Mouse (Mus musculus) midbrain, embryonic 10.5 days (tissue): ENCODE results near the gene Tacc3. TPM values are rescaled to one million over a fixed set of nuclear protein-coding genes. Genes with fewer than 3 reads are reported as not detected.

ENCODE experiments used
- DNase-seq: peaks from one replicate; pipeline ENCODE4 v3.0.0-alpha.2; 2017; ENCODE audit warnings: low spot score
- H3K27ac ChIP-seq: fragments of 300-500 bp; sonication (generic); replicated peaks from 2 replicates; pipeline ENCODE4 v1.5.1; 2016; ENCODE audit warnings: mild to moderate bottlenecking
- H3K27me3 ChIP-seq: fragments of 300-500 bp; sonication (generic); 2 replicates; pipeline ENCODE4 v1.6.1; 2016; ENCODE audit warnings: low read depth, mild to moderate bottlenecking; ENCODE audit not compliant: poor library complexity, severe bottlenecking
- H3K36me3 ChIP-seq: fragments of 300-500 bp; sonication (generic); 2 replicates; pipeline ENCODE4 v1.6.1; 2016; ENCODE audit warnings: mild to moderate bottlenecking, moderate library complexity
- H3K4me1 ChIP-seq: fragments of 300-500 bp; sonication (generic); 2 replicates; pipeline ENCODE4 v1.6.1; 2016
- H3K4me3 ChIP-seq: fragments of 300-500 bp; sonication (generic); 2 replicates; pipeline ENCODE4 v1.5.1; 2016; ENCODE audit warnings: mild to moderate bottlenecking, moderate library complexity
- H3K9me3 ChIP-seq: fragments of 300-500 bp; sonication (generic); replicated peaks from 2 replicates; pipeline ENCODE4 v1.6.1; 2016; ENCODE audit warnings: mild to moderate bottlenecking
- WGBS: fragments of 180-500 bp; shearing (Covaris S2); methylation state at CpG from one replicate; pipeline ENCODE4 v1.1.7; 2016; 5-methylcytosine and 5-hydroxymethylcytosine counted together
- polyA plus RNA-seq: library from polyadenylated mRNA; unstranded; fragments of >200 nt; fragmentation: Nextera tagmentation; extraction: Ambion mirVana; gene quantifications from 2 replicates; pipeline ENCODE4 v1.2.1, GENCODE M21; 2016

The Tacc3 gene
- 317 and 336 TPM in 2 replicates for polyA plus RNA-seq

DNA sequence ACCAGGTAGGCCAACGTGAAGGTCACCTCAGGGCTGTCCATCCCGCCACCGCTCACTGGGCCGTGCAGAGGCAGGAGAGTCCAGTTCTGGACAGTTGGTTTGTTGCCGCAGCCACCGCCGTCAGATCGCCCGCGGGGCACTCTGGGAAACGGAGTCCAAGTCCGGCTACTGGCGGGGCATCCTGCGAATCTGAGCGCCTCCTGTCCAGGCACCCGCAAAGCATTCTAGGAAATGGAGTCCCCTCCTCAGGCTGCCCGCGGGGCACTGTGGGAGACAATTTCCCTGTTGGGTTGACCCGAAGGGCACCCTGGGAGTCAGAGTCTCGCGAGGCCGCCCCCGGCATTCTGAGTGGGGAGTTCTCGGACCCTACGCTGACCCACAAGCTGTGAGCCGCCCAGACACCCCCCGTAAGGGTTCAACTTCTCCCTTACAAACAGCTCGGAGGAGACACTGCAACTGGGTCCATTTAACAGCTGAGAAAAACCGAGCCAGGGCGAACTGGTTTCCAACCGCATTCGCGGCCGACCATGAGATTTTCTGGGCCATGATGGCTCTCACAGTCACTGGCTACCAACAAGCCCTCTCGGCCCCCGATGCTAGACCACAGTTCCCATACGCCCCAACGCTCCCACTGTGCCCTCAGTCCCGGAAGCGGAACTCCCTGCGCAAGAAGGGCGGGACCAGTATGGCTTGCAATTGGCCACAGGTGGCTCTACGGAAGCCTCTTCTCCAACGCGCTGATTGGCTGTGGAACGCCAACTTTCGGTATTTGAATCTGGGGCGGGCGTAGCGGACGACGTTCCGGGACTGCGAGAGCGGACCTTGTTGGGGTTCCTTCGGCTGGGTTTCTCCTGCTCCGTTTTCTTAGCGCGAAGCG, at the start of gene Tacc3, which contains the start of gene Tmem129:
Gene Tacc3, plus strand, starts transcription at position 342 of the 877 bp plus-strand sequence.
Gene Tmem129, minus strand, starts transcription at position 630 of the 877 bp plus-strand sequence.
- WGBS = under 1% methylated on average over 60 of the region's 60 CpGs
- Histone ChIP-seq H3K4me3 (peak within 1 kb of the TSS; percentile 83), H3K9me3 (no peaks in the 10 kb centered on the region), H3K4me1 (peaks cover 53% of the 10 kb centered on the region), H3K27ac (peak within 1 kb of the TSS; percentile 96), H3K27me3 (no peaks in the 10 kb centered on the region), H3K36me3 (peaks cover 59% of the 10 kb centered on the region)
- DNase-seq = peak; percentile 98

DNA sequence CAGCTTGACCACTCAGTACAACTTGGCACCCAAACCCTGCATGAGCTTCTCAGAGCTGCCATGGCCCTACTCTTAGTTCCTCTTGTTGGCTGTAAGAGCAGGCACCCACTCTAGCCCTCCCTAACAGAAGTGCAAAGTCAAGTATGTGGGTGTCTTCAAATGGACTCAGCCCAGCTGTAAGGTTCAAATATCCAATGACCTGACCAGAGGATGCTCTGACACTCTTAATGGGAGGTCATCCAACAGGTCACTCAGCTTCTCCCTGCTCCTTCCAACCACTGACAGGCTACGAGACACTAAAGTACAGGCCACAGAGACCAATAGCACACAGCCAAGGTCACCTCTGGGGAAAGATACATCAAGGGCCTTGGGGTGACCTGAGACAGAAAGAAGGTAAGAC, 48.7 kb upstream of the Tacc3 start:
- Histone ChIP-seq H3K36me3 (peaks cover 94% of the 10 kb centered on the region), H3K9me3 (no peaks in the 10 kb centered on the region)
- WGBS = 97% methylated on average over 1 of the region's 1 CpGs

DNA sequence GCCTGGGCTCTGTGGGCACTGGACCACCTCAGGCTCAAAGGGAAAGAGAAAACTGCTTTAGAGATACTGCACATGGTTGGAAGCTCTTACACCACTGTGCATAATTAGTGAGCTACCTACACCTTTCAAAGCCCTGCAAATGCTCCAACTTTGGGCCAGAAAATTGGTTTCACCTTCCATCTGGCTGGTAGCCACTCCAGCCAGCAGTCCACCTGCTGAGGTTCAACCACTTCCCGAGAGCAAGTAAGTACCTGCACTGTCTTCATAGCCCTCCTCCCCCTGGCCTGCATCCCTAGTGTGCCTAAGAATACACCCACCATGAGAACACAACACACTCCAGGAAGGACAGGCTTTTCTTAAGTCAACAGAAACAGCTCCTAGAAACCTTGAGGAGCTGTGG, 46.1 kb upstream of the Tacc3 start:
- Histone ChIP-seq H3K4me3 (no peak overlapping the region), H3K27ac (no peak overlapping the region), H3K9me3 (no peaks in the 10 kb centered on the region), H3K36me3 (peaks cover 81% of the 10 kb centered on the region), H3K4me1 (no peaks in the 10 kb centered on the region), H3K27me3 (no peaks in the 10 kb centered on the region)
- 100% methylated on average over 1 of the region's 1 CpGs for WGBS
- DNase-seq = no peak

More for the DNA sequence above, 48.7 kb upstream of the Tacc3 start:
- DNase-seq = no peak
- H3K27ac ChIP-seq = no peak overlapping the region
- H3K4me3 ChIP-seq = no peak overlapping the region
- no peaks in the 10 kb centered on the region for H3K27me3 ChIP-seq
- H3K4me1 ChIP-seq = no peaks in the 10 kb centered on the region

DNA sequence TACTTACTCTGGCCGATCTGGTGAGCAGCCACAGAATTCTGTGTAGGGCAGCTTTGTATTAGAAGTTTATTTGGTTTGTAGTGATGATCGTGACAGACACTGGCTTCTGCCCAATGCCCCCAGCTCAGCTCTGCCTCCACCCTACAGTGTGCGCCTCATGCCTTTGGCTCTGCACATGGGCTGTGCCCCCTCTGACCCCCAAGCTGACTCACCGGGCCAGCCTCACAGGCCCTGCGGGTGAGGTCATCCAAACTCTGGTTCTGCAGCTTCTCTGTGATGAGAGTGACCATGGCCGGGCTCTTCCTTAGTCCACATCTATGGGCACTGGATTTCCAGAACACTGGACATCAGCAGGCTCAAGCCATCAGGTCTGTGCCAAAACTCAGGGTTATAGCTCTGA, 43.5 kb upstream of the Tacc3 start:
- 90% methylated on average over 6 of the region's 6 CpGs for WGBS
- Histone ChIP-seq H3K9me3 (no peaks in the 10 kb centered on the region), H3K27me3 (no peaks in the 10 kb centered on the region), H3K27ac (no peak overlapping the region), H3K4me1 (no peaks in the 10 kb centered on the region), H3K36me3 (peaks cover 59% of the 10 kb centered on the region), H3K4me3 (no peak overlapping the region)
- no peak for DNase-seq

DNA sequence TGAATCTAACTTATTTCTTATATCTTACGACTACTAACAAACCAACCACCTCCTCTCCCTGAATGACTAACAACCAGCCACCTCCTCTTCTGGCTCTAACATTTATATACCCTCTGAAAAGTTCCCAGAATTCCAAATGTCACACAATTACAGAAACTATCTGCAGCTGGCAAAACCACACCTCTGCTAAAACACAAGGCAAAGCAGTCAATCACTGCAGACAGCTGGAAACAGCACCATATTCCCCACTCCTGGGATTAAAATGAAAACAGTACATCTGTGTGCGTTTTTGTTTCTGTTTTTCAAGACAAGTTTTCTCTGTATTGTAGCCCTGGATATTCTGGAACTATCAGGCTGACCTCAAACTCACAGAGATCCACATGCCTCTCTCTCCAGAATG, 35.3 kb upstream of the Tacc3 start:
- Histone ChIP-seq H3K27ac (no peak overlapping the region), H3K9me3 (no peaks in the 10 kb centered on the region), H3K27me3 (no peaks in the 10 kb centered on the region), H3K36me3 (peaks cover 24% of the 10 kb centered on the region), H3K4me1 (peaks cover 8% of the 10 kb centered on the region), H3K4me3 (no peak overlapping the region)
- no peak for DNase-seq
- 95% methylated on average over 2 of the region's 2 CpGs for WGBS

DNA sequence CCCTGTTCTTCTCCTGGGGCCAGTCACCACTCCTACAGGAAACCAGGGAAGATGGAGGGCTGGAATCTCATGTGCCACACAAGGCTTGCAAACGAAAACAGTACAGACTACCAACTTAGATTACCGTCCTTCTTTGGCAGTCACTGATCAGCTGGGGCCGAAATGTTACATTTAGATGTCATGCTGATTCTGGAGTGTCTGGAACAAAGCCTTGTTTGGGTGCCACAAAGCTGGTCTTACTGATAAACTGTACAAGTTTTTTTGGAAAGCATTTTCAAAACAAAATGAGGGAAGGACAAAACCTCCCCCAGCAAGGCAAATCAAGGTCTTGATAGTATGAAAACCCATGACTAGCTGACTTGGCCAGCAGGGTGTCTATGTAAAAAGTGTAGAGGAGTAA, 34.2 kb upstream of the Tacc3 start:
- Histone ChIP-seq H3K27me3 (no peaks in the 10 kb centered on the region), H3K36me3 (peaks cover 24% of the 10 kb centered on the region), H3K27ac (no peak overlapping the region), H3K4me3 (no peak overlapping the region), H3K4me1 (peaks cover 18% of the 10 kb centered on the region), H3K9me3 (no peaks in the 10 kb centered on the region)
- WGBS = 85% methylated on average over 3 of the region's 3 CpGs
- no peak for DNase-seq

DNA sequence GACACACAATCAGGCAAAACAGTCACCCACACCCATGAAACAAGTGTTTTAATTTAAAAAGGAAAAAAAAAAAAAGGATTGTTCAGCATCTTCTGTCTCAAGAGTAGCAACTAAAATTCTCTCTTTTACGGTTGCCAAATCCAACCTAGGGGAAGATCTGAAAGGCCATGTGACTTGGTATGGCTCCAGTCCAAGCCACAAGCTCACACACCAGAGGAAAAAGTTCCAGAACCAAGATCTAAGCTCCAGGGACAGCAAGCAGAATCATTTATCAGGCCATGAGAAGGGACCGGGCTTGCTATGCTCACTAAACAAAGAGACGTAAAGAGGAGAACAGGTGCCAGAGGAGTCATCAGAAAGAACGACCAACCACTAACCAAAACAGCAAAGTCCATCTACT, 30.0 kb upstream of the Tacc3 start:
- Histone ChIP-seq H3K4me3 (peak overlapping the region; percentile 91), H3K36me3 (peaks cover 13% of the 10 kb centered on the region), H3K27ac (0 out of 2 replicates have a peak overlapping the region, but pooled peaks have one; percentile 92), H3K4me1 (peaks cover 33% of the 10 kb centered on the region), H3K27me3 (no peaks in the 10 kb centered on the region), H3K9me3 (no peaks in the 10 kb centered on the region)
- 63% methylated on average over 4 of the region's 4 CpGs for WGBS
- no peak for DNase-seq

DNA sequence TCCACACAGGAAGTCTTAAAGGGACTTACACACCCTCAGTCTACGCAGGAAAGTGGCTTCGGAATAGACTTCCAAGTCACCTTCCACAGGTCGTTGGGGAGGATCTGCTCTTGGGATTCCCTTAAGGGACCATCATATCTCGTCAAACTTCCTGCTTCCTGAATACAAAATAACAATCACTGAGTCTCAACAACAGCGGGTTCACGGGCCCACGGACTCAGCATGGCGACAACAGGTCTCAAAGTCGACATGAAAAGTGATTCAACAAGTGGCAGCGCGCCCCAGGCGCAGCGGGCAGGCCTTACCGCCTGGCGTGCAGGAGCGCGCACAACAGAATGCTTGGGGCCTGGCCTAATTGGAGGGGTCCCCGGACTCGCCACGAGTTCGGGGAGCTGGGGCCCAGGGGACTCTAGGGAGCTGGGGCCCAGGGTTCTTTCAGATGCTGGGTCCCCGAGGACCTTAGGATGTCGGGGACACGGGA, 29.1 kb upstream of the Tacc3 start:
- H3K27me3 ChIP-seq = no peaks in the 10 kb centered on the region
- under 1% methylated on average over 24 of the region's 24 CpGs for WGBS
- DNase-seq = no peak
- H3K36me3 ChIP-seq = peaks cover 6% of the 10 kb centered on the region; the same call in 1 of the 2 replicates
- no peaks in the 10 kb centered on the region for H3K9me3 ChIP-seq
- peak overlapping the region; percentile 92 for H3K27ac ChIP-seq
- H3K4me3 ChIP-seq = peak overlapping the region; percentile 91
- peaks cover 33% of the 10 kb centered on the region for H3K4me1 ChIP-seq

DNA sequence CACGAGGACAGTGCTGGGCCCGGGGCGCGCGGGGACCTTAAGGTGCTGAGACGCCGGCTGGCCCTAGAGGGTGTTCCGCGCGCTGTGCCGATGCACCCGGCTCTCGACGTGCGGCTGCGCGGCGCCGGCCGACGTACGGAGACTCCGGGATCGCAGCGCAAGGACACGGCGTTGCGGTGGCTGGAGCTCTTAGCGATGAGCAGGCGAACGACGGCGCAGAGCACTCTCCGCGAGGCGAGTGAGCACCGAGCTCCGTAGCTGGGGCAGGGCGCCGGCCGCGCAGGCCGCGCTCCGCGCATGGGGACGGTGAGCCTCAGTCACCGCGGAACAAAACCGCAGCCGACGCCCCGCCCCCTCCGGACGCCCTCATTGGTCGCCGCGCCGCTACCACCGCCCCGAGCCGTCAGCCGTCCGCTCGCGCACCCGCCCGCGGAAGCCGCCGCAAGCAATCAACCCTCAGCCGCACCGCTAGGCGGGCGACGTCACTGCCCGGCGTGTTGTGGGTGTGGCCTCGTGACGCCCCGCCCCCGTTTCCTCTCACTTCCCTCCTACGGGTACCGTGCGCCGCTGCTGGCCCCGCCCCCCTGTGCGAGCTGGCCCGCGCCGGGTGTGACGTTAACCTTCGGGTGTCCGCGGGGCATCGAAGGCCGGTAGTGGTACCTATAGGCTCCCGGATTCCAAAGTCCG, 28.5 kb upstream of the Tacc3 start, which contains the start of the genes Fam53a and Gm9903:
Gene Fam53a, minus strand, starts transcription at position 335 of the 687 bp plus-strand sequence.
Gene Gm9903, plus strand, starts transcription at position 625 of the 687 bp plus-strand sequence.
- no peaks in the 10 kb centered on the region for H3K9me3 ChIP-seq
- peak within 1 kb of the TSS; percentile 91 for H3K4me3 ChIP-seq
- peak; percentile 99 for DNase-seq
- peak within 1 kb of the TSS; percentile 92 for H3K27ac ChIP-seq
- H3K27me3 ChIP-seq = no peaks in the 10 kb centered on the region
- peaks cover 5% of the 10 kb centered on the region for H3K36me3 ChIP-seq
- under 1% methylated on average over 95 of the region's 99 CpGs for WGBS
- peaks cover 33% of the 10 kb centered on the region for H3K4me1 ChIP-seq

DNA sequence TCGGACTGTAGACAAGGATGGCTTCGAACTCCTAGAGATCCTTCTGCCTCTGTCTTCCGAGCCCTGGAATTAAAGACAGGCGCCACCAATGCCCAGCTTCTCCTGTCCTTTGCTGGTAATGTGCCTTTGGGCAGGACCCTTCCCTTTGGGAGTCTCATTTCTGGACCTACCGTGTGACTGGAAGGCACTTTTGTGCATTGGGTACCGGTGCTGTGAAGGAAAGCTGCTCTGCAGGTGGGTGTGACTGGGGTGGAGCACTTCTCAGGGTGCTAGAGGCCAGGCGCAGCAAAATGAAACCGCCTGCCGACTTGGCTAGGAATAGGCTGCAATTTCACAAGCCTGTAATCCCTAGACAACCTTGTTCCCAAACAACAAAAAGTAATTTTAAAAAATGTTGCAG, 27.9 kb upstream of the Tacc3 start:
- no peaks in the 10 kb centered on the region for H3K9me3 ChIP-seq
- WGBS = 11% methylated on average over 9 of the region's 9 CpGs
- H3K4me1 ChIP-seq = peaks cover 33% of the 10 kb centered on the region
- H3K36me3 ChIP-seq = peaks cover 11% of the 10 kb centered on the region
- H3K4me3 ChIP-seq = peak overlapping the region; percentile 91
- H3K27ac ChIP-seq = peak overlapping the region; percentile 92
- H3K27me3 ChIP-seq = no peaks in the 10 kb centered on the region
- DNase-seq = no peak

DNA sequence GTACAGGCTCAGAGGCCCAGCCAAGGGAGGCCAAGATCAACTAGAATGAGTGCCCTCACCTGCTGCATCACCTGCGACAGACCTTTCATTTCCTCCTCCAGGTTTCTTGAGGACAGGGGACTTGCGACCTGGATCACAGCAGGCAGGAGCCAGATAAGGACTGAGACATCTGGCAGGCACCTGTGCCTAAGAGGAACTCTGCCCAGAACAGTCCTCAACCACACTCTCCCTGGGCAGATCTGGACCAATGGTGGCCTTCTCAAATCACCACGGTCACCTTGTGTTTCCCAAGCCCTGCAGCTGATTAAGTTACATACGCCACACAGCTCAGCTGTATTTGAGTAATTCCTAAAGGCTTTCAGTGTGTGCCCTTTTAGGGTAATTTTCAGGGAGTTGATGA, 27.3 kb upstream of the Tacc3 start:
- Histone ChIP-seq H3K36me3 (peaks cover 13% of the 10 kb centered on the region), H3K27ac (0 out of 2 replicates have a peak overlapping the region, but pooled peaks have one; percentile 92), H3K4me3 (peak overlapping the region; percentile 91), H3K4me1 (peaks cover 33% of the 10 kb centered on the region), H3K27me3 (no peaks in the 10 kb centered on the region), H3K9me3 (no peaks in the 10 kb centered on the region)
- 74% methylated on average over 4 of the region's 4 CpGs for WGBS
- no peak for DNase-seq

DNA sequence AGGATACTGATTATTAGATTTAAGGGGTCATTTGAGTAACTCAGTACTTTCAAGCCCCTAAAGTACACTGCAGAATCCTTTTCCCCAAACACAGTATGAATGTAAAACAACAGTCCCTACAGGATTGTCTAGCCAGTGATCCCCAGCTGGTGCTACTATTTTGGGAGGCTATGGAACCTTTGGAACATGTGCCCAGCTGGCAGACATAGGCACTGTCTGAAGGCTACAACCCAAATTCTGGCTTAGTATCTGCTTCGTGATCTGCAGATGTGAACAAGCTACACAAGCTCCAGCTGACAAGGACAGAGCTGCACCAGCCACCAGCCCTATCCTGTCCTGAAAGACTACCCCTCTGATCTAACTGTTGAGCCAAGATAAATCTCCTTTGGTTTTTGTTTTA, 25.4 kb upstream of the Tacc3 start:
- H3K4me1 ChIP-seq = peaks cover 27% of the 10 kb centered on the region
- H3K27ac ChIP-seq = no peak overlapping the region
- H3K9me3 ChIP-seq = no peaks in the 10 kb centered on the region
- peaks cover 31% of the 10 kb centered on the region for H3K36me3 ChIP-seq
- WGBS = 93% methylated on average over 1 of the region's 1 CpGs
- H3K4me3 ChIP-seq = no peak overlapping the region
- no peak for DNase-seq
- H3K27me3 ChIP-seq = no peaks in the 10 kb centered on the region
